Mouse (Mus musculus) neural tube, embryonic 11.5 days (tissue): ENCODE results near the gene Best3. TPM values are rescaled to one million over a fixed set of nuclear protein-coding genes. Genes with fewer than 3 reads are reported as not detected.

ENCODE experiments used
- ATAC-seq: fragments of 200-750 bp; cut with Nextera tagmentation; 2 replicates; pipeline ENCODE4 v1.8.0; 2017; ENCODE audit warnings: moderate number of reproducible peaks, mild to moderate bottlenecking, moderate TSS enrichment, moderate library complexity; ENCODE audit not compliant: insufficient read depth, low FRiP score, low TSS enrichment
- DNase-seq: peaks from one replicate; pipeline ENCODE4 v3.0.0-alpha.2; 2015; ENCODE audit warnings: low spot score
- H3K27ac ChIP-seq: fragments of 300-500 bp; sonication (generic); 2 replicates; pipeline ENCODE4 v1.5.1; 2014; ENCODE audit warnings: low read depth, mild to moderate bottlenecking, low read length
- H3K27me3 ChIP-seq: fragments of 300-500 bp; sonication (generic); 2 replicates; pipeline ENCODE4 v1.6.1; 2014; ENCODE audit warnings: mild to moderate bottlenecking, low read length, mixed read lengths; ENCODE audit not compliant: control insufficient read depth, insufficient read depth
- H3K36me3 ChIP-seq: fragments of 300-500 bp; sonication (generic); 2 replicates; pipeline ENCODE4 v1.6.1; 2014; ENCODE audit warnings: mild to moderate bottlenecking, low read length, moderate library complexity, mixed read lengths; ENCODE audit not compliant: control insufficient read depth, insufficient read depth
- H3K4me1 ChIP-seq: fragments of 300-500 bp; sonication (generic); 2 replicates; pipeline ENCODE4 v1.6.1; 2014; ENCODE audit warnings: low read length, mixed read lengths; ENCODE audit not compliant: control insufficient read depth, insufficient read depth
- H3K4me2 ChIP-seq: fragments of 300-500 bp; sonication (generic); 2 replicates; pipeline ENCODE4 v1.6.1; 2014; ENCODE audit warnings: low read depth, mild to moderate bottlenecking, moderate library complexity
- H3K4me3 ChIP-seq: fragments of 300-500 bp; sonication (generic); 2 replicates; pipeline ENCODE4 v1.5.1; 2014; ENCODE audit warnings: low read depth, low read length
- H3K9ac ChIP-seq: fragments of 300-500 bp; sonication (generic); 2 replicates; pipeline ENCODE4 v1.6.1; 2014; ENCODE audit warnings: mild to moderate bottlenecking, low read length
- H3K9me3 ChIP-seq: fragments of 300-500 bp; sonication (generic); 2 replicates; pipeline ENCODE4 v1.6.1; 2016; ENCODE audit warnings: low read length; ENCODE audit not compliant: control insufficient read depth
- WGBS: fragments of 180-500 bp; shearing (Covaris S2); extraction: QIAGEN DNeasy Blood & Tissue Kit; methylation state at CpG from one replicate; pipeline ENCODE4 v1.1.7; 2014; 5-methylcytosine and 5-hydroxymethylcytosine counted together
- polyA plus RNA-seq: library from polyadenylated mRNA; unstranded; fragments of >200 nt; fragmentation: Nextera tagmentation; extraction: Ambion mirVana; gene quantifications from 2 replicates; pipeline ENCODE4 v1.2.1, GENCODE M21; 2014

Best3 gene
- polyA plus RNA-seq, 1 experiment from 2014 or later = 0.50 TPM

DNA sequence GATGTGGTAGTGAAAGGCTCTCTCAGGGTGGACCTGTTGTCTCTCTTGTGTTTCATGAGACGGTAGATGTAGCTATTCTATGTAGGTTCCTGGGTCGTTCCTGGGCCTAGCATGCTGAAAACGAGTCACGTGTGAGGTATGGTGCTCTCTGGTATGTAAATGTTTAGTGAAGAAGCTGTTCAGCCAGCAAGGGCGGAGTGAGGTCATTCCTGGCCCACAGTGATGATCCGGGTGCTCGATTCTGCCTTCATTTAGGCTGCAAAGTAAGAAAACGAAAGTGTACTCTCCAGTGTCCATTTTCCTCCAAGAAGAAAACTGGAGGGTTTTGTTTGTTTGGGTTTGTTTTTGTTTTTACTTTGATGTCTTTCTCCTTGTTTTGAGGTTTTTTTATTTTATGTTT, 7.9 kb downstream of the Best3 start:
- H3K9me3 ChIP-seq = no peaks in the 10 kb centered on the region
- no peaks in the 10 kb centered on the region for H3K36me3 ChIP-seq
- 89% methylated on average over 8 of the region's 8 CpGs for WGBS
- DNase-seq (no peak), ATAC-seq (no peak)
- H3K27me3 ChIP-seq = no peaks in the 10 kb centered on the region
- H3K4me3 ChIP-seq = no peak overlapping the region
- H3K4me2 ChIP-seq = no peak overlapping the region
- H3K27ac ChIP-seq = no peak overlapping the region
- no peak overlapping the region for H3K9ac ChIP-seq
- H3K4me1 ChIP-seq = no peaks in the 10 kb centered on the region

DNA sequence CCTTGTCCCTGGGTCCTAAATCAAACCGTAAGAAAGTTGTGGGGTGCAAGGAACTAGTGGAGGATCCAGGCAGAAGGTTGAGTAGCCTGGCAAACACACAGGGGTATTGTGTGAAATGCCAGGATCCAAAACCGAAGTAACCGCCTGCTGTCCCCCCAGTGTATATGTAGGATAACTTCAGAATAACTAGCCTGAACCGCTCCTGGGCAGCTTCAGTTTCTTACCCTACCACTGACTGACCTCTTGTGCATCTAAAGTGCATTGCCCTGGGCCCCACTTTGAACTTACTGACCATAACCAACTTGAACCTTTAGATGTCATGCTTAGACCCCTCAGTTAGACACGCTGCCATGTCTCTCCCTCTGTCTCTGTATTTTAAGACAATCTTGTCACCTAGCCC, 9.0 kb downstream of the Best3 start:
- Histone ChIP-seq H3K36me3 (no peaks in the 10 kb centered on the region), H3K9me3 (no peaks in the 10 kb centered on the region), H3K4me2 (no peak overlapping the region), H3K9ac (no peak overlapping the region), H3K4me3 (no peak overlapping the region), H3K27me3 (no peaks in the 10 kb centered on the region), H3K4me1 (no peaks in the 10 kb centered on the region), H3K27ac (no peak overlapping the region)
- DNase-seq (no peak), ATAC-seq (no peak)
- WGBS = 79% methylated on average over 5 of the region's 5 CpGs

- Histone ChIP-seq H3K27ac (no peak overlapping the region), H3K9me3 (no peaks in the 10 kb centered on the region), H3K27me3 (no peaks in the 10 kb centered on the region), H3K36me3 (no peaks in the 10 kb centered on the region), H3K4me2 (no peak overlapping the region), H3K9ac (no peak overlapping the region), H3K4me1 (no peaks in the 10 kb centered on the region), H3K4me3 (no peak overlapping the region)
- WGBS = 74% methylated on average over 6 of the region's 6 CpGs
- ATAC-seq (no peak), DNase-seq (no peak)
Observed at GRCm38 (mm10) chr10:116995584-116996235, 9.6 kb downstream of the Best3 start.

DNA sequence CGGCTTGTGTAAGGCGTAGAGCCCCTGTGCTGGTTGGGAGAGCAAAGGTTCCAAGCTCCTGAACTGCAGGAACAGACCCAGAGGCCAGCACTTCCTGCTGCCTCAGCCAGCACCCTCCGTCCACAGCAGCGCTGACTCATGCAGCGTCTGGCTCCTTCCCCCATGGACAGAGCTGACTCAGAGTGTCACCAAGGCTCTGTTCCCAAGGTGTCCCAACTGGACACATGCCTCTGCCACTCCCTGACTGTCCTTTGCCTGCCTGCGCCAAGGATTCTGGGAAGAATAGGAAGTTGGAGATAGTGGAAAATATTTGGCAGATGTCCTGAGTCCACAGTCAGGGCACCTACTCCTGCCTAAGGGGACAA, 10.1 kb downstream of the Best3 start:
- H3K4me1 ChIP-seq = no peaks in the 10 kb centered on the region
- no peaks in the 10 kb centered on the region for H3K36me3 ChIP-seq
- ATAC-seq (no peak), DNase-seq (no peak)
- no peak overlapping the region for H3K9ac ChIP-seq
- H3K27ac ChIP-seq = no peak overlapping the region
- WGBS = 70% methylated on average over 6 of the region's 6 CpGs
- no peaks in the 10 kb centered on the region for H3K9me3 ChIP-seq
- H3K4me3 ChIP-seq = no peak overlapping the region
- H3K4me2 ChIP-seq = no peak overlapping the region
- no peaks in the 10 kb centered on the region for H3K27me3 ChIP-seq

DNA sequence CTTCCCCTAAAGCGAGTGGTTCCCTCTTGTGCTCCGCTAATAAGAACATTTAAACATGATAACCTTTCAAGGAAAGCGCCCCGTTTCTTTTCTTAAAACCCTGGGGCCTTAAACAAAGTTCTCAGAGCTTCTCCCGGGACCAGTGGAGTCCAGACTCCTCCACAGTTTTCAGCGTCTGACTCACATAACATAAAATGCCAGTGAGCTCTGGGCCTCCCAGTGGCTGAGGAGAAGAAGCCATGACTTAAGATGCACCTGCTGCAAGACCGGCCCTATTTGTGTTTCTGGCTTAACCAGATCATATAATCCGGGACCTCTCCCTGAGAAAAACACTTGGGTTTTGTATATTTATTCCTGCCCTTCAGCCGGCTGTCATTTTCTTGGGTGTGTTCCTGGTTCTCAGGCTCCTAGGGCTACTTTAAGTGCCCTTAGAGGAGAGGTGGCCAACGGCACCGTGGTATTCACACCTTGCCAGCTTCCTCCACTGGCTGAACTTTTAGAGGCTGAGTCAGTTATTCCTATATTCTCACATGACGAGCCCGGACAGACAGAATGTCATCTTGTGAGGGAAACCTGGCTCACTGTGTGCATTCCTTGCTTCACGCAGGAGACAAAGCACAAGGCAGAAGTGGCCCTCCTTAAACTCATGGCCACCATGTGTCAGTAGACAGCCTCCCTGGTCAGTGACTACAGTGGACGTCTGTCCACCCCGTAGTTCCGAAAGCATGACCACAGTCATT, 12.8 kb downstream of the Best3 start:
- no peaks in the 10 kb centered on the region for H3K36me3 ChIP-seq
- no peaks in the 10 kb centered on the region for H3K27me3 ChIP-seq
- H3K9me3 ChIP-seq = no peaks in the 10 kb centered on the region
- ATAC-seq (no peak), DNase-seq (no peak)
- H3K4me2 ChIP-seq = no peak overlapping the region
- no peak overlapping the region for H3K27ac ChIP-seq
- H3K4me1 ChIP-seq = no peaks in the 10 kb centered on the region
- no peak overlapping the region for H3K4me3 ChIP-seq
- no peak overlapping the region for H3K9ac ChIP-seq
- WGBS = 88% methylated on average over 17 of the region's 17 CpGs

DNA sequence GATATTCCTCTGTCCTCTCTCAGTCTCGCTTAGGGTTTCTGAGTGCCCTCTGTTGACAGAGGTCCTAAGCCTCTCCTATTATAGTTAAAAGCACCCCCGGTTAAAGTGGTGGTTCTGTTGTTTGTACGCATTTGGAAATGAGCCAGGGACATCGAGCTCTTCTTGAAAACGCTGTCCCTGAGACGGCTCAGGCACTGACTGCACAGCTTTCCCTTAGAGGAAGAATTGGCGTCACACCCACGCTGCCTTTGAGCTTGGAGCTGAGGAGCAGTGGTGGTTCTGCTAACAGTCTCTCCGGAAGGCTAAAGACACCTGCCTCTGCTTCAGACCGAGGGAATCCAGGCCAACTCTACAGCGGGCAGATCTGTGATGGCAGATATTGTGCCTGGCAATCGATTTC, 14.9 kb downstream of the Best3 start:
- H3K36me3 ChIP-seq = no peaks in the 10 kb centered on the region
- no peaks in the 10 kb centered on the region for H3K9me3 ChIP-seq
- H3K4me1 ChIP-seq = no peaks in the 10 kb centered on the region
- H3K27ac ChIP-seq = no peak overlapping the region
- H3K27me3 ChIP-seq = no peaks in the 10 kb centered on the region
- H3K9ac ChIP-seq = no peak overlapping the region
- no peak overlapping the region for H3K4me3 ChIP-seq
- no peak overlapping the region for H3K4me2 ChIP-seq
- ATAC-seq (no peak), DNase-seq (no peak)
- WGBS = 83% methylated on average over 12 of the region's 12 CpGs

DNA sequence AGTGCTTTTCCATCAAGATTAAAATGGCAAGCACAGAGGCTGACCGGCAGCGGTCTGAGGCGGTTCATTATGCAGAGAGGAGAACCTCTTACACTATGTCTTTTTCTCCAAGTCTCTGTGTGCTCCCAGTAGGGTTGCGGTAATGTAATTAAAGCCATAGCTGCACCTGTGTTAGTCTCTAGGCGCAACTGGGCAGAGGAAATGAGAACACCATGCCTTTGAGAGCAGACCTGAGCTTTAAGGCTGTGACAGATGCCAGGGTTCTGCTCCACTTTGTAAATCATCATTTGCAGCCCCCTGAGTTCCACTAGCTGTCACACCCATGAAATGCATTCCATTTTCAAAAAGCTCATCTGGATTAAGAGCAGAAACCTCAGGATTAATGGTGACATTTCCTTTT, 18.6 kb downstream of the Best3 start:
- DNase-seq = no peak
- H3K27me3 ChIP-seq = no peaks in the 10 kb centered on the region
- H3K4me3 ChIP-seq = no peak overlapping the region
- no peak overlapping the region for H3K4me2 ChIP-seq
- H3K4me1 ChIP-seq = no peaks in the 10 kb centered on the region
- WGBS = 71% methylated on average over 5 of the region's 5 CpGs
- H3K27ac ChIP-seq = no peak overlapping the region
- no peak overlapping the region for H3K9ac ChIP-seq
- ATAC-seq = no peak
- H3K36me3 ChIP-seq = no peaks in the 10 kb centered on the region
- no peaks in the 10 kb centered on the region for H3K9me3 ChIP-seq

DNA sequence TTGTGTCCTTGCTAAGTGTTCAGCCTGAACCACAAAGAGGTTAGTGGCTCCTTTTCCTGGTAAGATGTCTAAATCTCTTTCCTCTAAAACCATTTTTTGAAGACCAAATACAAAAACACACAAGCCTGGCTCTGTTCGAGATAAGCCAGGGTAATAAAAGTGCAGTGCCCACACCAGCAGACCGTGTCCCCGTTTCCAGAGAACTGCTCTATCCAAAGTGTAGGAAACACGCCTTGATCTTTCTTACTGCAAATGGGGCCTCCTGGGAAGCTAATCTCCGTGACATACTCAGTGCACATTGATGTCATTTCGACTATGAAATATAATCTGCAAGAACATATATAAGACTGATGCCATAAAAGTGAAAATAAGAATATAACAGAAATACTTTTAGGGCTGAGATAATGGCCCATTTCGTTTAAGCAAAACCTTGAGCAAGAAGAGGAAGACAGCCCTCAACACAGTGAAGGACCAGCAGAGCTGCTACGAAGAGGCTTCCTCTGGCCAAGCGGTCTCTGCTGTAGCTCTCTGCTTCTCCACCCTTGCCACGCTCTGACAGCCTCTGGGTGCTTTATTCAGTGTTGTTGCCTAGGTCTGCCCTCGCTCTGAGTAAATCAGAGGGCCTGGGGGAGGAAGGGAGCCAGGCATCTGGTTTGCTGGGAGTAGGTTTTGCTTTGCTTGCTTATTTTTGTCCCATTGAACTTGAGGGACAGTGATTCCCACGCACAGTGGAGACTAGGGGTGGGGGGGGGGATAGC, 19.8 kb downstream of the Best3 start:
- ATAC-seq (no peak), DNase-seq (no peak)
- Histone ChIP-seq H3K9me3 (no peaks in the 10 kb centered on the region), H3K4me3 (no peak overlapping the region), H3K27me3 (no peaks in the 10 kb centered on the region), H3K27ac (no peak overlapping the region), H3K36me3 (no peaks in the 10 kb centered on the region), H3K4me2 (no peak overlapping the region), H3K9ac (no peak overlapping the region), H3K4me1 (no peaks in the 10 kb centered on the region)
- 72% methylated on average over 12 of the region's 12 CpGs for WGBS

GRCm38 (mm10) chr10:117009691-117010090, 23.6 kb downstream of the Best3 start:
- Histone ChIP-seq H3K9ac (no peak overlapping the region), H3K9me3 (no peaks in the 10 kb centered on the region), H3K4me3 (no peak overlapping the region), H3K4me1 (no peaks in the 10 kb centered on the region), H3K27ac (no peak overlapping the region), H3K27me3 (no peaks in the 10 kb centered on the region), H3K4me2 (no peak overlapping the region), H3K36me3 (no peaks in the 10 kb centered on the region)
- ATAC-seq = no peak
- DNase-seq = no peak
- 86% methylated on average over 6 of the region's 6 CpGs for WGBS
